Mouse (Mus musculus) layer of hippocampus, adult 2 months (tissue): ENCODE results near the gene Atp8a1. TPM values are rescaled to one million over a fixed set of nuclear protein-coding genes. Genes with fewer than 3 reads are reported as not detected.
A peak's percentile ranks its signal among the peaks of the same experiment; 100 is the strongest.

Experiments used
- DNase-seq, 2 experiments: peaks; one replicate each; pipeline ENCODE4 v3.0.0; 2022; ENCODE audit warnings: low spot score in 2 of 2
- H3K27ac ChIP-seq: fragments of 200-600 bp; 2 replicates; pipeline ENCODE4 v1.8.1; 2022
- H3K4me3 ChIP-seq: fragments of 200-600 bp; 2 replicates; pipeline ENCODE4 v1.8.1; 2022; ENCODE audit warnings: mild to moderate bottlenecking
- CTCF ChIP-seq: fragments of 200-600 bp; conservative IDR thresholded peaks from 2 replicates; pipeline ENCODE4 v1.8.1; 2022; ENCODE audit warnings: antibody characterized with exemption, mild to moderate bottlenecking, moderate library complexity
- total RNA-seq, 2 experiments: library from RNA; stranded (reverse); gene quantifications; 2 replicates each; pipeline ENCODE4 v1.2.3; 2021

Atp8a1 gene
- total RNA-seq, 2 experiments from 2014 or later: 175 to 184 TPM

DNA sequence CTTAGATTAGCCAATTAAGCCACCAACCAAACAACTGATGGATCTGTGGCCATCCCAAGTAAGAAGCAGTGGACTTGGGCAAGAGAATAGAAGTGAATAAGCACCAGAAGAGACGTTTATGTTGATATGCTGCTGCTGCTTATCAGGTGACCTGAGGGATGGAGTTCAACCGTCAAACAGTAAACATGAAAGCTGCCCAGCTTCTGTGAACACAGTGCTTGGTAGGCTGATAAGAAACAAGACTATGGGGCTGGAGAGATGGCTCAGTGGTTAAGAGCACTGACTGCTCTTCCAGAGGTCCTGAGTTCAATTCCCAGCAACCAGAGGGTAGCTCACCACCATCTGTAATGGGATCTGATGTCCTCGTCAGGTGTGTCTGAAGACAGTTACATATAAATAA is 168.4 kb downstream of the Atp8a1 start:
- Histone ChIP-seq H3K4me3 (no peak overlapping the region), H3K27ac (no peak overlapping the region)
- TF ChIP-seq CTCF: no peak
- DNase-seq: no peak

DNA sequence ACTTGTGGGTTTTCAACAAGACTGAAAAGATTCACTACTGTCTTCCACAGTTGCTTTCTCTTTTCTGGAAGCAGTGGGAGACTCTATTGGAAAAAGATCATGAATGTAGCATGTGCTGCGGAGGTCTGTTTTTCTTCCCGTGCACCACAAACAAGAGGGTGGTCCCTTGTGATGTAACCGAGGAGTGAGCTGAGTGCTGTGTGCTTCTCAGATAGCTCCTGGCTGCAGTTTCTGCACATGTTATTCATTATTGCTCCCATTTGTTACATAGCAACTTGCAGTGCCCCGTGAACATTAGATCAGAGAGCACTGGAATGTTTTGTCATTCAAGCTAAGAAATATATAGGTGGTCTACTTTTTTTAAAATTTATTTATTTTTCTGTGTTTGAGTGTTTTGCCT is 174.2 kb downstream of the Atp8a1 start:
- Histone ChIP-seq H3K4me3 (no peak overlapping the region), H3K27ac (no peak overlapping the region)
- no peak for DNase-seq
- no peak for TF ChIP-seq CTCF

DNA sequence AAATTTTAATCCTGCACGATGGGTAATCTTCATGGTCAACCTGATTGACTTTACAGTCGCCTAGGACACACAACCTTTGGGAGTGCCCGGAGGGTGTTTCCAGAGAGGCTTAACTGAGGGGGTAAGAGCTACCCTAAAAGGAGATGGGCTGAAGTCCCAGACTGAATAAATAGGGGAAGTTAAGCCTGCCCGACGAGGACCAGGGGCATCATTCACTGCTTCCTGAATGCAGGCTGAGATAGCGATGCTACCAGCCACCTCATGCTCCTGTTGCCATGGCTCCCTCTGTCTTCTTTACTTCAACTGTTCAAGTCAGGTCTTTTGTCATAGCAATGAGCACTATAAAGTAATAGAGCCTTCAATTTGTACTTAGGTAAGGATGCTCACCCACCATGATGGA is 177.1 kb downstream of the Atp8a1 start:
- Histone ChIP-seq H3K27ac (no peak overlapping the region), H3K4me3 (no peak overlapping the region)
- no peak for TF ChIP-seq CTCF
- no peak for DNase-seq

- Histone ChIP-seq H3K27ac (no peak overlapping the region; the same call in 1 of the 2 replicates), H3K4me3 (no peak overlapping the region)
- TF ChIP-seq CTCF: no peak
- DNase-seq: no peak
Measured at GRCm38 (mm10) chr5:67669436-67669896, 177.8 kb downstream of the Atp8a1 start.

GRCm38 (mm10) chr5:67662715-67663114 is 184.5 kb downstream of the Atp8a1 start:
- H3K27ac ChIP-seq: no peak overlapping the region
- peak in 1 of 2 experiments; percentile 25 for DNase-seq
- TF ChIP-seq CTCF: no peak
- H3K4me3 ChIP-seq: no peak overlapping the region

DNA sequence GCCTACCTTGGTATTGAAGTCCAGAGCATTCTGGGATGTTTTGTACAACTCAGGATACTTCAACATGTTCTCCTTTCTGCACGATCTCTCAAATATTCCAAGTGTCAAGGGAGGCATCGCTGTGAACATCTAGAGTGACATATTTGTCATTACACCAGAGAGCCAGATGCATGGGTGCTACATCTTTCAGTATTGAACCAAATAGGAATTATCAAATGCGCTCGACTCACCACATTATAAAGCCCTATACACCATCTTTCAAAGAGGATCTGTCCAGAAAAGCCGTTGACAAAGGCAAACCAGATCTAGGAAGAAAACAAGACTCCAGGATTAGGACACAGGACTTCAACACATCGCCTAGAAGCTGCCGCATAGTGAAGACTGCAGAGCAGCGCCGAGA is 187.4 kb downstream of the Atp8a1 start:
- TF ChIP-seq CTCF: no peak
- no peak overlapping the region for H3K4me3 ChIP-seq
- no peak for DNase-seq
- no peak overlapping the region for H3K27ac ChIP-seq

DNA sequence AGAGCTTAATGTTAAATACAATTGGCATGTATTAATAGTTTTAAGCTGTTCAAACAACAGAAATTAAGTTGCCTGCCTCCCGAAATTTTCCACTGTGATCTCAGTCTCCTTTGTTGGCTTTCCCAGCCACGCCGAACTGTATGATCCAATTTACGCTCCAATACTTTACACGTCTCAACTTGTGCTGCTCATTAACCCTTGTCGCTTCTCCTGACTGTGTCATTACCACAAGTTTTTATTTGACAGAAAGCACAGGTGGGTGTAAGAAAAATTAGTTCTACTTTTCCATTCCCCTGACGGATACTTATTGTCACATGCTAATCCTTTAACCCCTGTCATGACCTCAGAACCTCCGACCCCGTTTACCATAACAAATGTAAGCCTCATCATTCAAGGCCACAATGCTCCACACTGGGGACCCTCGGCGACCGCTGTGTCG is 190.4 kb downstream of the Atp8a1 start:
- Histone ChIP-seq H3K27ac (no peak overlapping the region), H3K4me3 (no peak overlapping the region)
- no peak for TF ChIP-seq CTCF
- no peak for DNase-seq

DNA sequence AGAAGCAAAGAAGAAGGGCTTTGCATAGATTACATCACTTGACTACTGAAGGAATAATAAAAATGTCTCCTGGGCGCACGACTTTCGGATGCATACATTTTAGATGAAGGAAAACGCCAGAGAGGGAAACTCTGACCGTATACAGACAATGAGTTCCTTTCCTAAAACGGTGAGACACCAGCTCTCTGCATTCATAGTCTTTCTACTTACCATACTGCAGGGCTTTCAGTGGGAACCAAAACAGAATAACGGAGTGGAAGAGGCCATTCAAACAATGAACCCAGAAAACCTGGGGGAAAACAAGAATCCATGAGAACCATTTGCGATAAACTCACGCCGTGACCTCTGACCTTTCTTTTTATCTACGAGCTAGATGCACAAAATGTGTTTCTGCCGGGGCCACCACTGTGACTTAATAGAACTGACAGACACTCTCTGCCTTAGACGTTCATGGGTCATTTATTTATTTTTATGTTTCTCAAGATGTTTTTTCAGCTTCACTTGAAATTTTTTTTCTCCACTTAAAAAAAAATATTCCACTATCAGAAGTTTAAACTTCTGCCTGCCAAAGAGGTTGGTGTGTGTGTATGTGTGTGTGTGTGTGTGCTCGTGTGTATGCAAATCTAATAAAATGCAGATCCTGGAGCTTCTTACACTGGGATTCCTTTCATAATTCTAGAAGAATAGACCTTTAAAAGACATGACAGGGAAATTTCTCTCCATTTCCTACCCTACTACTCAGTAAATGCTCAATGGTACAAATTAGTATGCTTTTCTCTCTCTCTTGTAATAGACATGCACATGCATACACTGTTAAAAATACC is 191.3 kb downstream of the Atp8a1 start:
- H3K4me3 ChIP-seq: no peak overlapping the region
- no peak for DNase-seq
- no peak overlapping the region for H3K27ac ChIP-seq
- TF ChIP-seq CTCF: no peak

GRCm38 (mm10) chr5:67654572-67654971 is 192.7 kb downstream of the Atp8a1 start:
- H3K4me3 ChIP-seq: no peak overlapping the region
- TF ChIP-seq CTCF: no peak
- DNase-seq: no peak

DNA sequence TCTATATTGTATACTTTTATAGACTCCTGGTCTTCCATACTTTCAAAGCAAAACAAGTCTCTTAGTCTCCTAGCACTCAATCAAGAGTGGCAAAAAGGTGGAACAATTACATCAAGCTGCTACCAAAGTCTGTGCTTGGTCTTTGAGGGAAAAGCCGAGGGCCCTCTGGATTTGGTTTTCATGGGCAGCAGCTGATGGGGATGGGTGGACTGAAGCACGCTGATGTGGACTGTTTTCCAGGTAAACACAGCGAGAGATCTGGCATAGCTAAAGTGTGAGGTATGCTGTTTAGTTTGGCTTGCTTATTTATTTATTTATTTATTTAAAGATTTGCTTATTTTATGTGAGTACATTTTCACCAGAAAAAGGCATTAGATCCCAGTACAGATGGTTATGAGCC is 193.7 kb downstream of the Atp8a1 start:
- no peak for DNase-seq
- no peak for TF ChIP-seq CTCF
- no peak overlapping the region for H3K4me3 ChIP-seq
- no peak overlapping the region for H3K27ac ChIP-seq

More at GRCm38 (mm10) chr5:67654572-67654971, 192.7 kb downstream of the Atp8a1 start:
- no peak overlapping the region for H3K27ac ChIP-seq

DNA sequence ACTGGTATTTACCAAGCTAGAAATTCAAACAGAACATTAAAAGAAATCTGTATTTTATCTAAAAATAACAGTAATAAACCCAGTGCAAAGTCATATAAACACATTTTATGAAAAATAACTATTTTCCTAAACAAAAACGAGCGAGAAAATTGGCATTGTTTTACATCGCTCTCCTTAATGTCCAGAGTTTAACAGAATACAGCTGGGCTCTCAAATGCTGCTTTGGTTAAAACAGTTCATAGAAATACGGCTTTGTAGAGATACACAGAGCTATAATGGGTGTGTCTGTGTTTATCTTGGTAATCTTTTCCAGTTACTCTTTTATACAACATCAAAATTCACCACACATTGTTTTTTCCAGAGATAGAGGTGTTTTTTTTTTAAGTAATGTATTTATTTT is 194.8 kb downstream of the Atp8a1 start:
- DNase-seq: no peak
- Histone ChIP-seq H3K27ac (no peak overlapping the region), H3K4me3 (no peak overlapping the region)
- TF ChIP-seq CTCF: no peak

DNA sequence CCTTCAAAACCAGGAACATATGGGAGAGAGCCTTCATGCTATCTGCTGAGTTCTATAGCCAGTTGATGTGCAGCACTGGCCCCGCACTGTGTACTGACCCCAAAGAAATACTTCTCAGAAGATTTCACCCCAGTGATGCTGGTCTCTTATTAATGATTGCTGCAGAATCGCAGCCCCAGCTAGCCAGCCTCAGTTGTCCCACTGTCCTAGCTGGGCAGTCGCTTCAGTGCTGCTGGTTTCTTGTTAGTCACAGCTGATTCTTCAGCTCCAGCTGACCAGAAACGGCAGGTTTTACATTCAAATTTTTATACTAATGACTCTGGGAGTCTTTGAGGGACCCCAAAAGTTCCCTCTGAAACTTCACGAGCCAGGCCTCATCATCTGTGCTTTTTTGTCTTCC is 197.2 kb downstream of the Atp8a1 start:
- no peak for TF ChIP-seq CTCF
- Histone ChIP-seq H3K4me3 (no peak overlapping the region), H3K27ac (no peak overlapping the region)
- no peak for DNase-seq

DNA sequence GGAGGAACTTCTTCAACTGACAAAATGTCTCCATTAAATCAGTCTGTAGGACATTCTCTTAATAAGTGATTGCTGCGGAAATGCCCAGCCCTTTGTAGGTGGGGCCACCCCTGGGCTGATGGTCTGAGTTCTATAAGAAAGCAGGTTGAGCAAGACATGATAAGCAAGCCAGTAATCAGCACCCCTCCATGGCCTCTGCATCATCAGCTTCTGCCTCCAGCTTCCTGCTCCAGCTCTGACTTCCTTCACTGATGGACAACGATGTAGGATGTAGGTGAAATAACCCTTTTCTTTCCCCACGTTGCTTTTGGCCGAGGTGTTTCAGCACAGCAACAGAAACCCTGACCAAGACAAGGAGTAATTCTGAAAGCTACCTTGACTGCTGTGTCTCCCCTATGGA is 198.1 kb downstream of the Atp8a1 start:
- TF ChIP-seq CTCF: no peak
- Histone ChIP-seq H3K4me3 (no peak overlapping the region), H3K27ac (no peak overlapping the region)
- no peak for DNase-seq

DNA sequence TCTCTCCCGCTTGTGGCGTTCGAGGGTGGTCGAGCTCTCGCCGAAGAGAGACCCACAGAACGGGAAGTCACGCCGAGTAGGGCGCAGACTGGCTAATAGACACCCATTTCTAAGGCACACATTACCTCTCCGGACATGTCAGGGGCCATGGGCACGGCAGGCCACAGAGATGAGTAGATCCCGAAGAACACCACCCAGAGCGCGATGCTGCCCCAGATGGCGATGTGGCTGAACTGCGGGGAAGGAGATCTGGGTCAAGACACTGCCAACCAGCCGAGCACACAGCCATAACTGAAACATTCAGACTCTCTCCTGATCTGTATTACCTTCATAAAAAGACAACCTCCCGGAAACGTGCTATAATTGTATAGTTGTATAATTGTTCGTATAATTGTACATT is 199.7 kb downstream of the Atp8a1 start:
- Histone ChIP-seq H3K27ac (peak overlapping the region; percentile 10; the same call in 1 of the 2 replicates), H3K4me3 (no peak overlapping the region)
- DNase-seq: peak in 1 of 2 experiments; percentile 32
- peak; percentile 67 for TF ChIP-seq CTCF
